Mouse (Mus musculus): ENCODE data around the gene Fundc2. TPM values are rescaled to one million over a fixed set of nuclear protein-coding genes. Genes with fewer than 3 reads are reported as not detected.

Fundc2 gene
- polyA plus RNA-seq (2016; fragmentation: Nextera tagmentation; extraction: Ambion mirVana), result 27.6 and 30.2 TPM in 2 replicates

GRCm38 (mm10) chrX:75382195-75382771 lies at the start of gene Fundc2, which contains the start of gene F8:
TSS of gene Fundc2 (plus strand) at chrX:75382399.
TSS of gene F8 (minus strand) at chrX:75382615.
- H3K9me3 ChIP-seq (replicated peaks), result no peaks in the 10 kb centered on the region
- WGBS, result 25% methylated on average over 20 of the region's 25 CpGs
- no peaks in the 10 kb centered on the region for H3K27me3 ChIP-seq (ENCODE audit: low read depth, poor library complexity, severe bottlenecking)
- no peaks in the 10 kb centered on the region for H3K4me1 ChIP-seq
- peak within 1 kb of the TSS; percentile 85 for H3K27ac ChIP-seq (replicated peaks)
- no peaks in the 10 kb centered on the region for H3K36me3 ChIP-seq
- DNase-seq (ENCODE audit: low spot score), result peak; percentile 81
- H3K4me3 ChIP-seq, result peak within 1 kb of the TSS; percentile 56

DNA sequence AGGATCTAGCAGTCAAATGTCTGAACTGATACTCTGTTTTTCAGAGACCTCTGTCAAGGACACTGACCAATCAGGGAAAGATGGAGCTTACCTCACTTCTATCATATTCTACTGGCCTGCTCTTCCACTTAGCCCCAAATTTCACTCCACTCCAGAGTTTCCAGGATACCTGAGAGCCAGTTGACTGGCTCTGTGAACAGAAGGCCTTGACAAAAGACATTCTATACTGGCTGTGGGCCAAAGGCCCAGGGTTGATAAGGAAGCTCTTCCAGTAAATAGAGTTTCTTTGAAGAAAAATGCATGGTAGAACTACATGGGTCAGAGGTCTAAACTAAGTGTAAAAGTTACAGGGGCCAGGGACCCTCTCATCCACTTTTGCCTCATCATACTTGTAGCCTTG lies 12.0 kb upstream of the Fundc2 start:
- Histone ChIP-seq H3K9me3 (replicated peaks) (no peaks in the 10 kb centered on the region), H3K27me3 (ENCODE audit: low read depth, poor library complexity, severe bottlenecking) (no peaks in the 10 kb centered on the region), H3K4me1 (no peaks in the 10 kb centered on the region), H3K4me3 (no peak overlapping the region), H3K27ac (replicated peaks) (no peak overlapping the region), H3K36me3 (no peaks in the 10 kb centered on the region)
- no peak for DNase-seq (ENCODE audit: low spot score)

GRCm38 (mm10) chrX:75372666-75373425 lies 9.4 kb upstream of the Fundc2 start:
- WGBS, result 96% methylated on average over 2 of the region's 2 CpGs
- no peaks in the 10 kb centered on the region for H3K4me1 ChIP-seq
- no peaks in the 10 kb centered on the region for H3K9me3 ChIP-seq (replicated peaks)
- H3K27me3 ChIP-seq (ENCODE audit: low read depth, poor library complexity, severe bottlenecking), result no peaks in the 10 kb centered on the region
- no peak overlapping the region for H3K27ac ChIP-seq (replicated peaks)
- H3K36me3 ChIP-seq, result no peaks in the 10 kb centered on the region
- H3K4me3 ChIP-seq, result no peak overlapping the region
- DNase-seq (ENCODE audit: low spot score), result no peak

GRCm38 (mm10) chrX:75376815-75377214 lies 5.4 kb upstream of the Fundc2 start:
- Histone ChIP-seq H3K27me3 (ENCODE audit: low read depth, poor library complexity, severe bottlenecking) (no peaks in the 10 kb centered on the region), H3K27ac (replicated peaks) (no peak overlapping the region), H3K4me1 (no peaks in the 10 kb centered on the region), H3K4me3 (no peak overlapping the region), H3K9me3 (replicated peaks) (no peaks in the 10 kb centered on the region), H3K36me3 (no peaks in the 10 kb centered on the region)
- no peak for DNase-seq (ENCODE audit: low spot score)

- 91% methylated on average over 1 of the region's 1 CpGs for WGBS
- Histone ChIP-seq H3K27ac (replicated peaks) (no peak overlapping the region), H3K4me3 (no peak overlapping the region), H3K27me3 (ENCODE audit: low read depth, poor library complexity, severe bottlenecking) (no peaks in the 10 kb centered on the region), H3K9me3 (replicated peaks) (no peaks in the 10 kb centered on the region), H3K4me1 (no peaks in the 10 kb centered on the region), H3K36me3 (no peaks in the 10 kb centered on the region)
- no peak for DNase-seq (ENCODE audit: low spot score)
These were observed 1.0 kb upstream of the Fundc2 start for GRCm38 (mm10) chrX:75381176-75381575.

DNA sequence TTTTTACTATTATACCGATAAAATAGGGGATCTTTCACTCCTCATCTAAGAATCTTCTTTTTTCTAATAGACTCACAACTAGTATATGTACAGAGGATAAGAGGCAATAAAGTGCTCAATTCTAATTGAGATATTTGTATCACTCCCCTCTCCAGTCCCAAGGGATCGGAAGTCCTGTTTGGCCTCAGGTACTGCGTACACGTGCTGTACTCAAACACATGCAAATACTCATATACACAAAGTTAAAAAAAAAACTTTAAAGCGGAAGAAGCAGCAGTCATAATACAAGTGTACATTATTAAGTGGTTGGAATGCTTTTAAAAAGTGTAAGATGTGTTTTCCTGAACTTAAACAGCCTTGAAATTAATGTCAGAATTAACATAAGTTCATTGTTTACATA lies 500 bp upstream of the Fundc2 start:
- peak overlapping the region; percentile 56 for H3K4me3 ChIP-seq
- H3K9me3 ChIP-seq (replicated peaks), result no peaks in the 10 kb centered on the region
- WGBS, result 75% methylated on average over 5 of the region's 5 CpGs
- peak overlapping the region; percentile 85; the same call in 1 of the 2 replicates for H3K27ac ChIP-seq (replicated peaks)
- no peak for DNase-seq (ENCODE audit: low spot score)
- H3K36me3 ChIP-seq, result no peaks in the 10 kb centered on the region
- H3K4me1 ChIP-seq, result no peaks in the 10 kb centered on the region
- no peaks in the 10 kb centered on the region for H3K27me3 ChIP-seq (ENCODE audit: low read depth, poor library complexity, severe bottlenecking)

- DNase-seq (ENCODE audit: low spot score), result no peak
- Histone ChIP-seq H3K4me3 (no peak overlapping the region), H3K27ac (replicated peaks) (no peak overlapping the region), H3K9me3 (replicated peaks) (no peaks in the 10 kb centered on the region), H3K36me3 (0 out of 2 replicates have a peak, but pooled peaks cover 3% of the 10 kb centered on the region), H3K27me3 (ENCODE audit: low read depth, poor library complexity, severe bottlenecking) (no peaks in the 10 kb centered on the region), H3K4me1 (no peaks in the 10 kb centered on the region)
- WGBS, result 93% methylated on average over 1 of the region's 1 CpGs
These were observed 17.3 kb downstream of the Fundc2 start for GRCm38 (mm10) chrX:75399471-75399870.

DNA sequence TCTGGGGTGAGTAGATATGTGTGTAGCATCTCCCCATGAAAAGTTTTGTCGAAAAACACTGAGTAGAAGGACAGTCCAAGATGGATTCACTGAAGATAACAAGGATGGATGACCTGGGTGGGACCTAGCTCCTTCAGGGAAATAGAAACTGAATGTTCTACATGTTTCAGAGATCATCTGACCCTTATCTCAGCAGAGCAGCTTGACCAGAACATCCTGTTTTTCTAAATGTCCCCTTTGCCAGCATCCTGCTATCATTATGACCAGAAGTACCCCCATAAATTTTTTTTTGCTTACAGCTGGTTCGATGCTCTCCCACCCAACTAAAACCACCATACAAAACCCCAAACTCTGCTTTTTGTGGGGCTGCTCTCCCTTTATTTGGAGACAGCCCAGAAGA lies 20.5 kb downstream of the Fundc2 start:
- WGBS, result 84% methylated on average over 2 of the region's 2 CpGs
- H3K27me3 ChIP-seq (ENCODE audit: low read depth, poor library complexity, severe bottlenecking), result no peaks in the 10 kb centered on the region
- no peak overlapping the region for H3K27ac ChIP-seq (replicated peaks)
- no peak for DNase-seq (ENCODE audit: low spot score)
- 0 out of 2 replicates have a peak, but pooled peaks cover 4% of the 10 kb centered on the region for H3K36me3 ChIP-seq
- no peak overlapping the region for H3K4me3 ChIP-seq
- H3K4me1 ChIP-seq, result no peaks in the 10 kb centered on the region
- H3K9me3 ChIP-seq (replicated peaks), result no peaks in the 10 kb centered on the region

DNA sequence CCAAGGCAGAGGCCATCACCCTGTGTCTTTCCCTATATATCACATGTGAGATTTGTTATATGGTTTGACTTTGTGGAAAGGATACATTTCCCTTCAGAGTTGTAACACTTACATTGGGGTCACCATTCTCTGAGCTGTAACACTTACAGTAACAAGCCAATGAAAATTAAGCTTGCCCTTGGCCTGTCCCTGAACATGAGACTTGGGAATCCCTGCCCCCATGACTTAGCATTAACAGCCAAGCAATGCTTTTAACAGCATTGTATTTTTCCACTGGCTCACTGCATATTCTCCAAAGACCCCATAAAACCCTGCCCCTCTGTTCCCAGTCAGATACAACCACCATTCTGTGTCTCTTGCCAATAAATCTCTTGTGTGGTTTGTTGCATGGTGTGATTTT lies 21.2 kb downstream of the Fundc2 start:
- H3K4me1 ChIP-seq, result no peaks in the 10 kb centered on the region
- no peaks in the 10 kb centered on the region for H3K9me3 ChIP-seq (replicated peaks)
- 0 out of 2 replicates have a peak, but pooled peaks cover 4% of the 10 kb centered on the region for H3K36me3 ChIP-seq
- no peak overlapping the region for H3K4me3 ChIP-seq
- DNase-seq (ENCODE audit: low spot score), result no peak
- no peaks in the 10 kb centered on the region for H3K27me3 ChIP-seq (ENCODE audit: low read depth, poor library complexity, severe bottlenecking)
- H3K27ac ChIP-seq (replicated peaks), result no peak overlapping the region

DNA sequence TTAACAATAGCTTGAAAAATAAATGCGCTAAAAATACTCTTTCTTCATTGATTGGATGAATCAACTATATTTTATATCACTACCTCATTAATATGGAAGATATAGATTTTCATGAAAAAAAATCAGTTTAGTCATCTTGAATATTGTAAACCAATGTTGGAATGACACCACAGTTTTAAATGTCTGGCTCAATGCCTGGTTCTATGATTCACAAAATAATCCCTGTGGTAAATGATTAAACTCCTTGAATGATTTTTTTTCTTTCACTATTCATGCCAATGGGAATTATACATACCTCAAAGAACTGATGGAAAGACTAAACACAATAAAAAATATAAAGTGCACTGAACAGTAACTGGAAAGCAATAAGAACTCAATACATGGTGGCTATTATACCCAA lies 27.5 kb downstream of the Fundc2 start:
- DNase-seq (ENCODE audit: low spot score), result no peak

GRCm38 (mm10) chrX:75415936-75416785 lies 34.0 kb downstream of the Fundc2 start, which contains the start of the genes Cmc4, Mtcp1 and Brcc3:
TSS of gene Cmc4 (minus strand) at chrX:75416584.
TSS of gene Mtcp1 (minus strand) at chrX:75416588.
TSS of gene Brcc3 (plus strand) at chrX:75416628.
- Histone ChIP-seq H3K36me3 (0 out of 2 replicates have a peak, but pooled peaks cover 4% of the 10 kb centered on the region), H3K4me3 (peak within 1 kb of the TSS; percentile 61), H3K9me3 (replicated peaks) (0 out of 2 replicates have a peak, but pooled peaks cover 3% of the 10 kb centered on the region), H3K4me1 (peaks cover 5% of the 10 kb centered on the region; the same call in 1 of the 2 replicates), H3K27ac (replicated peaks) (peak within 1 kb of the TSS; percentile 89), H3K27me3 (ENCODE audit: low read depth, poor library complexity, severe bottlenecking) (no peaks in the 10 kb centered on the region)
- peak; percentile 85 for DNase-seq (ENCODE audit: low spot score)
- WGBS, result 18% methylated on average over 49 of the region's 52 CpGs

More for the DNA sequence above, 27.5 kb downstream of the Fundc2 start:
- Histone ChIP-seq H3K27ac (replicated peaks) (no peak overlapping the region), H3K4me1 (peaks cover 2% of the 10 kb centered on the region; the same call in 1 of the 2 replicates), H3K27me3 (ENCODE audit: low read depth, poor library complexity, severe bottlenecking) (no peaks in the 10 kb centered on the region), H3K9me3 (replicated peaks) (no peaks in the 10 kb centered on the region), H3K36me3 (no peaks in the 10 kb centered on the region), H3K4me3 (no peak overlapping the region)
- WGBS, result 97% methylated on average over 1 of the region's 1 CpGs
